Mouse (Mus musculus): ENCODE measurements at regions not wholly inside any gene's neighbourhood (a gene's known extent, or its start where the extent isn't known, plus 50 kb on each side); places are given as distances from the start of the nearest gene placed in this dataset.

DNA sequence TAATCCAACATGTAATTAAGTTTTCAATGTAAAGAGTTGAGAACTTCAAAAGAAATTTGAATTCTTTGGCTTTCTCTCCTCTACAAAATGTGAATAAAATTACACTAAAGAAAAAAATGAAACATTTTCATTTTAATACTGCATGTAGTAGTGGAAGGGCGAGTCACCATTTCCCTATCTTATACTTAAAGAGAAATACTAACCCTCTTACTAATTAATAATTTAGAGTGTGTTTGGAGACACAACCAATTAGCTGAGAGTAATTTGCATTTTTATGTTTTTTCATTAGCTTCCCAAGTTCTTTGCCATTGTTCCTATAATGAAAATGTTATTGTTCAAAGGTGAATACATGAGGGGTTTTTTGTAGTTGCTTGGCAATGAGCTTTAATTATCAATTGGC, 67.9 kb upstream of the Crim1 start:
- TF ChIP-seq ZNF384 (IDR thresholded peaks at IDR 0.05; ENCODE audit: low read depth, low read length) (no peak), MAFK (IDR thresholded peaks at IDR 0.05; ENCODE audit: insufficient read depth, low read depth, low read length) (no peak), CHD2 (IDR thresholded peaks at IDR 0.05; ENCODE audit: low read depth, low read length) (no peak)

Data from ES-E14 (cell line).